Mouse (Mus musculus) spleen, adult 2 months (tissue): ENCODE results near the gene Hacd3. TPM values are rescaled to one million over a fixed set of nuclear protein-coding genes. Genes with fewer than 3 reads are reported as not detected.

Experiments used
- DNase-seq, 2 experiments: peaks; one replicate each; pipeline versions ENCODE4 v3.0.0 to v3.0.0-alpha.2; 2012 to 2021; ENCODE audit warnings: low spot score in 2 of 2, low read depth in 1 of 2
- H3K27ac ChIP-seq: fragments of 200-500 bp; 2 replicates; pipeline ENCODE4 v1.5.1; 2012; ENCODE audit warnings: low read length, inconsistent platforms; ENCODE audit not compliant: insufficient read depth
- H3K27me3 ChIP-seq: fragments of 200-500 bp; 2 replicates; pipeline ENCODE4 v1.6.1; 2012; ENCODE audit warnings: mild to moderate bottlenecking, moderate library complexity, low read length, inconsistent platforms; ENCODE audit not compliant: control insufficient read depth, insufficient read depth
- H3K36me3 ChIP-seq: fragments of 200-500 bp; 2 replicates; pipeline ENCODE4 v1.6.1; 2012; ENCODE audit warnings: mild to moderate bottlenecking, low read length, inconsistent platforms; ENCODE audit not compliant: control insufficient read depth, insufficient read depth
- H3K4me1 ChIP-seq: fragments of 200-500 bp; 2 replicates; pipeline ENCODE4 v1.6.1; 2011; ENCODE audit warnings: inconsistent platforms; ENCODE audit not compliant: control insufficient read depth, insufficient read depth, insufficient read length
- H3K4me3 ChIP-seq: fragments of 200-500 bp; 2 replicates; pipeline ENCODE4 v1.5.1; 2011; ENCODE audit warnings: mild to moderate bottlenecking, inconsistent platforms; ENCODE audit not compliant: insufficient read depth, insufficient read length; ENCODE audit errors: extremely low read depth
- CTCF ChIP-seq: fragments of 200-500 bp; IDR thresholded peaks from 2 replicates; pipeline ENCODE4 v1.5.1; 2011; ENCODE audit warnings: mild to moderate bottlenecking, inconsistent platforms; ENCODE audit not compliant: insufficient read depth, insufficient read length, insufficient replicate concordance; ENCODE audit errors: extremely low read depth
- POLR2A ChIP-seq: fragments of 200-500 bp; IDR thresholded peaks from 2 replicates; pipeline ENCODE4 v1.6.1; 2011; ENCODE audit warnings: low read depth, low read length, inconsistent platforms
- WGBS: fragments of 180-500 bp; shearing (Covaris S2); methylation state at CpG from one replicate; pipeline ENCODE4 v1.1.7; 2018; 5-methylcytosine and 5-hydroxymethylcytosine counted together
- polyA plus RNA-seq: library from polyadenylated mRNA; depleted of rRNA; stranded (reverse); fragments of >200 nt; gene quantifications from 2 replicates; pipeline ENCODE4 v1.2.3, GENCODE M21; 2012; rRNA removed

Gene Hacd3
- polyA plus RNA-seq: 12.4 and 14.4 TPM in 2 replicates

DNA sequence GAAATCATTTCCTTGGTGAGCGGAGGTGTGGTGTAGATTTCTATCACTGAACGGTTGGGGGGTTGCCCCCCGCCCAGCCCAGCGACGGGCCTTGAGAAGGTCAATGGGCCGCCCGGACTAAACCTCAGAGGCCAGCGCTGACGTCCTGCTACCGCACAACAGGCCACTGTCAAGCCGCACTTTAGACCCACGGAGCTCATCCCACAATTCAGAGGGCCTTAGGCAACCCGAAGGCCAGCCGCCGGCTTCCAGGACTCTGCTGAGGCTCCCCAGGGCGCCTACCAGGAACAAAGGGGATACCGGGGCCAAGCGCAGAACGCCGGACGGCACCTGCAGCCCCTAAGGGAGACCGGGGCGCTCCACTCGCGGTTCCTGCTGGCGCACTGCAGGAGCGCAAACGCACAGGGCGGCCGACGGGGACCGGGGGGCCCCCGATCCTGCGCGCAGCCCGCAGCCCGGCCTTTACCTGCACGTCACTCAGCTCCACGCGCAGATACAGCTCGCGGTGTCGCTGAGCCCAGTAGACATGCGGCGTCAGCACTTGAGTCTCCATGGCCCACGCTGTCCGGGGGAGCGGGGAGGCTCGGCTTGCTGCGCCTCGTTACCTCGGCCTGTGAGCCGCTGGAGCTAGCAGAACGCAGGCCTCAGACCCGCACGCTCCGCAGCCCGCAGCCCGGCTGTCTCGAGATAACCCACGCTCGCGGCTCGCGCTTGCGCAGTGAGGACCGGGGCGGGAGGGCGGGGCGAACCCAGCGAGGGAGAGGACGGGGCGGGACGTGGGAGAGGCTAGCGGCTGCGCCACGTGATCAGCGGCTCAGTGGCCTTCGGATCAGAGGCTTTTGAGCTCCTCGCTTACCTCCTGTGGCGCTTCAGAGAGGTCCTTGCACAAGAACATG is at the start of gene Hacd3:
Hacd3 (minus strand) TSS at position 703 of the 896 bp plus-strand sequence.
- TF ChIP-seq CTCF: no peak
- TF ChIP-seq POLR2A: peak; percentile 60
- under 1% methylated on average over 77 of the region's 81 CpGs for whole genome bisulfite sequencing

GRCm38 (mm10) chr9:65070587-65070986 is 49.1 kb upstream of the Hacd3 start:
- 83% methylated on average over 3 of the region's 3 CpGs for WGBS
- H3K36me3 ChIP-seq: peaks cover 24% of the 10 kb centered on the region
- peaks cover 4% of the 10 kb centered on the region; the same call in 1 of the 2 replicates for H3K4me1 ChIP-seq
- no peak overlapping the region for H3K4me3 ChIP-seq
- H3K27me3 ChIP-seq: no peaks in the 10 kb centered on the region
- no peak overlapping the region for H3K27ac ChIP-seq
- TF ChIP-seq POLR2A (no peak), CTCF (no peak)
- DNase-seq: no peak

More for the DNA sequence above, at the start of gene Hacd3:
- peak; percentile 73 to 82 for DNase-seq
- H3K36me3 ChIP-seq: no peaks in the 10 kb centered on the region
- H3K27me3 ChIP-seq: no peaks in the 10 kb centered on the region
- peak within 1 kb of the TSS; percentile 95 for H3K27ac ChIP-seq
- peaks cover 2% of the 10 kb centered on the region; the same call in 1 of the 2 replicates for H3K4me1 ChIP-seq
- H3K4me3 ChIP-seq: peak within 1 kb of the TSS; percentile 84

DNA sequence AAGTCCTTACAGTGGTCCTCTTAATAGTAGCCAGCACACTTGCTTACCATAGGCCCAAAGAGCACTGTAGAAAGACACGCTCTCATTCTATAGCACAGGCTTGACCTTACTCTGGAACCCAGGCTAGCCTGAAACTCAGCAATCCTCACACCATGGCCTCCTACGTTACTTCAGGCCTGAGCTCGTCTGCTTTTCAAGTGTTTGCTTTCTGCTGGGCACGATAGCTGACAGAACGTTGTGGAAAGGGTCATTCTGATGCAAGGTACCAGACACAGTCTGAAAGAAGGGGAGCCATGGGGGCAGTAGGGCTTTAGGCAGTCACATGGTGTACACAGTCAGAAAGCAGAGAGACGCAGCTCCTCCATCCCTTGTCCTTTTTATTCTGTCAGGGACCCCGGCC is 42.8 kb upstream of the Hacd3 start:
- peaks cover 48% of the 10 kb centered on the region for H3K36me3 ChIP-seq
- DNase-seq: no peak
- 97% methylated on average over 7 of the region's 7 CpGs for WGBS
- H3K4me1 ChIP-seq: no peaks in the 10 kb centered on the region
- no peak overlapping the region for H3K4me3 ChIP-seq
- no peaks in the 10 kb centered on the region for H3K27me3 ChIP-seq
- TF ChIP-seq CTCF (no peak), POLR2A (no peak)
- H3K27ac ChIP-seq: no peak overlapping the region

DNA sequence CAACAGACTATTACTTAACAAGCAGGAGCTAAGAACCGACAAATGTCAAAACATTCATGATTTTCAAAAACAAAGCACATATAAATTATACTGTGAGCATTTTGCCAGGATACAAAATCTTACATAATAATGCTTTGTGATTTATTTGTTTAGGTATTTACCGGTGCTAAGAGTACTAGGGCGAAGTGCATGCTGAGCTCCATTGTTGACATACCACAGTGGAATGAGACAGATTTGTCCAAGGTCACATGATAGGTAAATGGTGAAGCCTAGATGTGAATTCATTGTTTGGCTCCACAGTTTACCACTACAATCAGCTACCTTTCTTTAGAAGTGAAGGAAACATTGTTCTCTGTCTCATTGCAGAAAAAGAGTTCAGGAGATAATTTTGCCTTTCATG is 29.5 kb upstream of the Hacd3 start:
- no peak for TF ChIP-seq CTCF
- no peak for TF ChIP-seq POLR2A
- no peak for DNase-seq
- Histone ChIP-seq H3K4me1 (no peaks in the 10 kb centered on the region), H3K36me3 (peaks cover 44% of the 10 kb centered on the region), H3K27ac (no peak overlapping the region), H3K27me3 (no peaks in the 10 kb centered on the region), H3K4me3 (no peak overlapping the region)
- WGBS: 97% methylated on average over 3 of the region's 3 CpGs

- DNase-seq: no peak
- Histone ChIP-seq H3K36me3 (peaks cover 41% of the 10 kb centered on the region), H3K27me3 (no peaks in the 10 kb centered on the region), H3K4me1 (no peaks in the 10 kb centered on the region), H3K4me3 (no peak overlapping the region), H3K27ac (no peak overlapping the region)
- WGBS: 97% methylated on average over 5 of the region's 5 CpGs
- no peak for TF ChIP-seq POLR2A
- TF ChIP-seq CTCF: no peak
Measured at GRCm38 (mm10) chr9:65049422-65049821, 27.9 kb upstream of the Hacd3 start.

GRCm38 (mm10) chr9:65046993-65047392 is 25.5 kb upstream of the Hacd3 start:
- H3K27ac ChIP-seq: no peak overlapping the region
- no peak for DNase-seq
- H3K4me1 ChIP-seq: no peaks in the 10 kb centered on the region
- peaks cover 35% of the 10 kb centered on the region for H3K36me3 ChIP-seq
- 94% methylated on average over 1 of the region's 1 CpGs for WGBS
- no peaks in the 10 kb centered on the region for H3K27me3 ChIP-seq
- TF ChIP-seq CTCF: no peak
- TF ChIP-seq POLR2A: no peak
- H3K4me3 ChIP-seq: no peak overlapping the region

GRCm38 (mm10) chr9:65041430-65041829 is 19.9 kb upstream of the Hacd3 start:
- WGBS: 96% methylated on average over 5 of the region's 5 CpGs
- Histone ChIP-seq H3K27ac (no peak overlapping the region), H3K27me3 (no peaks in the 10 kb centered on the region), H3K4me3 (no peak overlapping the region), H3K36me3 (peaks cover 44% of the 10 kb centered on the region), H3K4me1 (no peaks in the 10 kb centered on the region)
- DNase-seq: no peak
- TF ChIP-seq POLR2A: no peak
- TF ChIP-seq CTCF: no peak; the same call in 1 of the 2 replicates
